Mouse (Mus musculus) ES-Bruce4 (cell line): ENCODE measurements around the gene Tmem123. TPM values are rescaled to one million over a fixed set of nuclear protein-coding genes. Genes with fewer than 3 reads are reported as not detected.

ENCODE experiments used
- H3K27ac ChIP-seq: 2 replicates; pipeline ENCODE4 v1.5.1; 2012; ENCODE audit warnings: low read length, inconsistent platforms; ENCODE audit not compliant: insufficient read depth
- H3K27me3 ChIP-seq: 2 replicates; pipeline ENCODE4 v1.6.1; 2012; ENCODE audit warnings: mild to moderate bottlenecking, low read length, inconsistent platforms; ENCODE audit not compliant: control insufficient read depth, poor library complexity, insufficient read depth, severe bottlenecking
- H3K36me3 ChIP-seq: 2 replicates; pipeline ENCODE4 v1.6.1; 2012; ENCODE audit warnings: inconsistent platforms, mild to moderate bottlenecking, low read length, moderate library complexity; ENCODE audit not compliant: control insufficient read depth, poor library complexity, insufficient read depth, severe bottlenecking
- H3K4me1 ChIP-seq: one replicate; pipeline ENCODE4 v1.8.1; 2011; ENCODE audit warnings: low read length; ENCODE audit not compliant: control insufficient read depth, insufficient read depth
- H3K4me3 ChIP-seq: 2 replicates; pipeline ENCODE4 v1.5.1; 2011; ENCODE audit warnings: low read depth, mild to moderate bottlenecking, low read length
- H3K9ac ChIP-seq: 2 replicates; pipeline ENCODE4 v1.6.1; 2012; ENCODE audit warnings: low read depth, mild to moderate bottlenecking, inconsistent platforms; ENCODE audit not compliant: poor library complexity, severe bottlenecking
- H3K9me3 ChIP-seq: replicated peaks from 2 replicates; pipeline ENCODE4 v1.6.1; 2012; ENCODE audit warnings: mild to moderate bottlenecking, low read length, inconsistent platforms; ENCODE audit not compliant: control insufficient read depth, poor library complexity, insufficient read depth, severe bottlenecking
- CTCF ChIP-seq: IDR thresholded peaks from one replicate; pipeline ENCODE4 v1.8.1; 2011; ENCODE audit warnings: low read depth, low read length
- EP300 ChIP-seq: IDR thresholded peaks from 2 replicates; pipeline ENCODE4 v1.6.1; 2011; ENCODE audit warnings: low read depth, low read length; ENCODE audit not compliant: insufficient read depth
- POLR2A ChIP-seq: IDR thresholded peaks from one replicate; pipeline ENCODE4 v1.8.1; 2011; ENCODE audit warnings: low read length; ENCODE audit not compliant: insufficient read depth
- polyA plus RNA-seq: library from polyadenylated mRNA; stranded (reverse); fragments of >200 nt; gene quantifications from 2 replicates; pipeline ENCODE4 v1.2.4, GENCODE M21; 2011; ENCODE audit warnings: low read depth; ENCODE audit not compliant: missing spikeins, insufficient read depth, insufficient read length

Gene Tmem123
- polyA plus RNA-seq, 1 experiment = 62.0 TPM

DNA sequence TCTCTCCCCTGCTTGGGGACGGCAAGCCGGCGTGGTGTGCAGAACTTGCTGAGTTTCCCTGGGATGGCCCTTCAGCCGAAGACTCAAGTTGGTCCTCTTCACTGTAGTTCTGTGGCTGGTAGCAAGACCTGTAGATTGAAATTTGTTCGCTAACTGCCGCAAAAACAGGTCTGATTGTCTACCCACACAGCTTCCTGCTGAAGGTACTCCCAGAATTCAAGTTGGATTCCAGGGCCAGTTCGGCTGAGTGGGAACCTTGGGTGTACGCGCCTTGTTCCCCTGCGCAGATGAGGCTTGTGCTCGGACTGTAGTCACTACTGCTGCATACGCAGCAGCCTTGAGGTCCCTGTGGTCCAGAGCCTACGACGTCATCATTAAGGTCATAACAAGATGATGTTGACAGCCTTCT, 626 bp downstream of the Tmem123 start:
- TF ChIP-seq POLR2A (no peak), CTCF (no peak), EP300 (no peak)
- H3K9me3 ChIP-seq = no peaks in the 10 kb centered on the region
- H3K9ac ChIP-seq = peak overlapping the region; percentile 76
- peaks cover 4% of the 10 kb centered on the region for H3K4me1 ChIP-seq
- peak overlapping the region; percentile 92 for H3K4me3 ChIP-seq
- no peaks in the 10 kb centered on the region for H3K27me3 ChIP-seq
- H3K36me3 ChIP-seq = peaks cover 10% of the 10 kb centered on the region; the same call in 1 of the 2 replicates
- no peak overlapping the region for H3K27ac ChIP-seq

- H3K4me1 ChIP-seq = peaks cover 4% of the 10 kb centered on the region
- no peaks in the 10 kb centered on the region for H3K27me3 ChIP-seq
- peaks cover 14% of the 10 kb centered on the region for H3K36me3 ChIP-seq
- H3K27ac ChIP-seq = no peak overlapping the region
- no peak for TF ChIP-seq EP300
- TF ChIP-seq CTCF = no peak
- no peak for TF ChIP-seq POLR2A
- peak overlapping the region; percentile 76 for H3K9ac ChIP-seq
- no peaks in the 10 kb centered on the region for H3K9me3 ChIP-seq
- H3K4me3 ChIP-seq = no peak overlapping the region
These were observed 1.4 kb downstream of the Tmem123 start for GRCm38 (mm10) chr9:7765236-7765635.

DNA sequence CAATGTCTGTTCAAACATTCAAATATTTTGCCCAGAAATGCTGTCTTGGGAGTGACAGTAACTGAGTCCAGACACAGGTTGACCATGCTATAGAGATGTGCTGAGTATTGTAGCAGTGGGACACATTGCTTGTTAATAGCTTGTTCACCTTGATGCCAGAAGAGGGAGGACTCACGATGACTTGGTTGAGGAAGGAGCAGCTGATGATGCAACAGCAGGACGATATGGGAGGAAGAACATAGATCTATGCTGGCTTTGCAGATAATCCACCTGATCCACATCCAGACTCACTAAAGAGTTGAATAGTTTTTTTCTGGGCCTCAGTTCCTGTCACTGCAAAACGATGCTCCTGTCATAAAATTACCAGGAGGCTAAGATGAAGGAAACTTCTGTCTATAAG, 2.7 kb downstream of the Tmem123 start:
- Histone ChIP-seq H3K36me3 (peaks cover 14% of the 10 kb centered on the region), H3K4me3 (no peak overlapping the region), H3K27me3 (no peaks in the 10 kb centered on the region), H3K9me3 (no peaks in the 10 kb centered on the region), H3K9ac (no peak overlapping the region), H3K4me1 (peaks cover 4% of the 10 kb centered on the region), H3K27ac (no peak overlapping the region)
- TF ChIP-seq POLR2A (no peak), CTCF (no peak), EP300 (no peak)

GRCm38 (mm10) chr9:7767526-7767925, 3.7 kb downstream of the Tmem123 start:
- Histone ChIP-seq H3K9ac (no peak overlapping the region), H3K4me3 (no peak overlapping the region), H3K36me3 (peaks cover 14% of the 10 kb centered on the region), H3K27ac (no peak overlapping the region), H3K4me1 (peaks cover 1% of the 10 kb centered on the region), H3K9me3 (no peaks in the 10 kb centered on the region), H3K27me3 (no peaks in the 10 kb centered on the region)
- TF ChIP-seq POLR2A = no peak
- TF ChIP-seq EP300 = no peak
- no peak for TF ChIP-seq CTCF

GRCm38 (mm10) chr9:7769081-7769480, 5.2 kb downstream of the Tmem123 start:
- TF ChIP-seq POLR2A (no peak), EP300 (no peak), CTCF (no peak)
- H3K36me3 ChIP-seq = peaks cover 21% of the 10 kb centered on the region

DNA sequence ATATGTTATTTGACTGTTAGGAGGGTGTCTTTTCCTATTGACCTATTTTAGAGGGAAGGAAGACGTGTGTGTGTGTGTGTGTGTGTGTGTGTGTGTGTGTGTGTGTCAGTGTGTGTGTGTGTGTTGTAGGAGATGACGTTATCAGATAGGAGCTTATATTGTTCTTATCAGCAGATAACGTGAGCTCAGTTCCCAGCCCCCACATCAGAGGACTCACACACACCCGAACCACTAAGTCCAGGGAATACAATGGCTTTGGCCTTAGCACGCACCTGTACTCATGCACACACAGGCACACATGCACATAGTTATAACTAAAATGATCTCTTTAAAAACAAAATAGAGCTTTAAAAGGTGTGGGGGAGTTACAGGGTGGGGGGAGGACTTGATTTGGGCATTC, 5.7 kb downstream of the Tmem123 start:
- Histone ChIP-seq H3K4me3 (no peak overlapping the region), H3K27me3 (no peaks in the 10 kb centered on the region), H3K9me3 (no peaks in the 10 kb centered on the region), H3K4me1 (peaks cover 1% of the 10 kb centered on the region), H3K9ac (no peak overlapping the region), H3K27ac (no peak overlapping the region), H3K36me3 (peaks cover 21% of the 10 kb centered on the region)
- TF ChIP-seq EP300 (no peak), POLR2A (no peak), CTCF (no peak)

More at GRCm38 (mm10) chr9:7769081-7769480, 5.2 kb downstream of the Tmem123 start:
- no peaks in the 10 kb centered on the region for H3K9me3 ChIP-seq
- no peak overlapping the region for H3K27ac ChIP-seq
- H3K4me3 ChIP-seq = no peak overlapping the region
- no peak overlapping the region for H3K9ac ChIP-seq
- H3K27me3 ChIP-seq = no peaks in the 10 kb centered on the region
- H3K4me1 ChIP-seq = peaks cover 1% of the 10 kb centered on the region
